Comparison of ENCODE assay signal across 19 mouse cellular contexts in the genomic region with DNA sequence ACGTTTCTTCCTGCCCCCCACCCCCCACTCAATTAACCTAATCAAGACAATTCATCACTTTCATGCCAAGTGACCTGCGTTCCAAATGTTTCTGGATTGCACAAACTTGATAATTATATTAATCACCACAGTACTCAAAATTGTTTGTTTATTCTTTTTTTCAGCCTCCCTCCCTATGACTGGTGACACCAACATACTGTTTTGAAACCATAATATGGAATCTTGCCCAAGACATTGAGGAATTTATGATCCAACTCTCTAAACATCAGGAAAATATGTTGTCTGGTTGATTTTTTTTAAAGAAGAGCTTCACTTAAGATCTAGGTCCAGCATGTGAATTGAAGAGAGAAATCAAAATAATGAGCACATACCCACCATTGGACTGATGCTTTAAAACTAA. TPM values are rescaled to one million over a fixed set of nuclear protein-coding genes. Genes with fewer than 3 reads are reported as not detected.
DNase-seq lines count a peak whose midpoint lies in the region; ATAC-seq and TF ChIP-seq lines count a peak whose summit lies in the region.
"Had no signal": no experiment of that assay in that cellular context is flagged by ENCODE, and none has a peak within 500 bp of the region (broad histone marks: within the 10 kb centered on the region; RNA-seq: fewer than 3 reads in every experiment).

No protein-coding gene starts in this region.

- H3K4me3 ChIP-seq in lung, embryonic 14.5 days (ENCODE audit: low read depth, low read length), result no peak overlapping the region
- H3K4me3 ChIP-seq in lung, postnatal 0 days (ENCODE audit: low read depth, low read length), result no peak overlapping the region
- H3K4me3 ChIP-seq: embryonic facial prominence, embryonic 10.5 days; embryonic facial prominence, embryonic 12.5 days; forebrain, embryonic 13.5 days; forebrain, embryonic 15.5 days had no signal

- H3K4me2 ChIP-seq in lung, embryonic 14.5 days, result no peak overlapping the region
- no peak overlapping the region for H3K4me2 ChIP-seq in lung, postnatal 0 days (replicated peaks; ENCODE audit: low read depth, low read length)
- H3K4me2 ChIP-seq: embryonic facial prominence, embryonic 12.5 days; forebrain, embryonic 13.5 days; forebrain, embryonic 15.5 days had no signal

- H3K4me1 ChIP-seq in lung, embryonic 14.5 days (ENCODE audit: insufficient read depth), result no peaks in the 10 kb centered on the region
- no peaks in the 10 kb centered on the region for H3K4me1 ChIP-seq in lung, postnatal 0 days (ENCODE audit: insufficient read depth, low read depth, low read length)
- H3K4me1 ChIP-seq: embryonic facial prominence, embryonic 10.5 days; embryonic facial prominence, embryonic 12.5 days; forebrain, embryonic 13.5 days; forebrain, embryonic 15.5 days had no signal

- no peaks in the 10 kb centered on the region for H3K36me3 ChIP-seq in lung, embryonic 14.5 days (ENCODE audit: insufficient read depth)
- no peaks in the 10 kb centered on the region for H3K36me3 ChIP-seq in lung, postnatal 0 days (ENCODE audit: insufficient read depth, low read length)
- H3K36me3 ChIP-seq: embryonic facial prominence, embryonic 10.5 days; embryonic facial prominence, embryonic 12.5 days; forebrain, embryonic 15.5 days had no signal

- H3K9ac ChIP-seq in lung, embryonic 14.5 days, result no peak overlapping the region
- no peak overlapping the region for H3K9ac ChIP-seq in lung, postnatal 0 days (replicated peaks; ENCODE audit: low read depth)
- H3K9ac ChIP-seq: embryonic facial prominence, embryonic 12.5 days; forebrain, embryonic 13.5 days; forebrain, embryonic 15.5 days; forebrain, postnatal 0 days had no signal

- H3K27me3 ChIP-seq in lung, embryonic 14.5 days (ENCODE audit: insufficient read depth, low read length), result no peaks in the 10 kb centered on the region
- H3K27me3 ChIP-seq in lung, postnatal 0 days (replicated peaks; ENCODE audit: insufficient read depth, low read length), result no peaks in the 10 kb centered on the region
- H3K27me3 ChIP-seq: embryonic facial prominence, embryonic 12.5 days; forebrain, embryonic 13.5 days; forebrain, embryonic 15.5 days had no signal

- no peak for TF ChIP-seq CTCF in lung, embryonic 14.5 days (IDR thresholded peaks at IDR 0.05; ENCODE audit: low read depth)
- no peak for TF ChIP-seq CTCF in lung, postnatal 0 days (IDR thresholded peaks at IDR 0.05)

- no peak for ATAC-seq in lung, embryonic 14.5 days (ENCODE audit: insufficient read depth)
- no peak for ATAC-seq in lung, postnatal 0 days
- ATAC-seq: forebrain, embryonic 13.5 days; forebrain, embryonic 15.5 days; forebrain, postnatal 0 days had no signal

- peak; percentile 25 for DNase-seq in lung, embryonic 14.5 days
- DNase-seq in lung, postnatal 25 days (ENCODE audit: low spot score), result no peak
- DNase-seq in lung, postnatal 0 days (ENCODE audit: low spot score), result peak; percentile 57
- DNase-seq in lung, postnatal 10 days, result no peak
- DNase-seq in kidney, adult 11 months, result no peak
- DNase-seq: adrenal gland, adult 8-10 months; adrenal gland, postnatal 14 days; adrenal gland, postnatal 36 days; cerebellum, adult 11-12 months; cerebellum, adult 2 months; cerebellum, adult 9-10 months; cerebellum, postnatal 10 days; cerebellum, postnatal 25 days; forebrain, postnatal 0 days had no signal

- H3K27ac ChIP-seq in lung, embryonic 14.5 days (ENCODE audit: low read depth), result no peak overlapping the region
- no peak overlapping the region for H3K27ac ChIP-seq in lung, postnatal 0 days (ENCODE audit: low read length)
- H3K27ac ChIP-seq: embryonic facial prominence, embryonic 10.5 days; embryonic facial prominence, embryonic 12.5 days; forebrain, embryonic 13.5 days; forebrain, embryonic 15.5 days had no signal

- H3K9me3 ChIP-seq in lung, embryonic 14.5 days (ENCODE audit: low read depth, low read length), result no peaks in the 10 kb centered on the region
- no peaks in the 10 kb centered on the region for H3K9me3 ChIP-seq in lung, postnatal 0 days (ENCODE audit: low read length)
- H3K9me3 ChIP-seq: embryonic facial prominence, embryonic 10.5 days; forebrain, embryonic 15.5 days had no signal

- no peak for TF ChIP-seq EP300 in lung, postnatal 0 days (IDR thresholded peaks at IDR 0.05)

- 57% methylated on average over 2 of the region's 2 CpGs for WGBS in lung, embryonic 14.5 days
- WGBS in lung, postnatal 0 days, result 53% methylated on average over 2 of the region's 2 CpGs

RNA-seq across cellular contexts. Expression of gene Tmem26, which starts 19.2 kb away (rescaled TPM):
- 7.0 and 7.6 TPM in 2 replicates for polyA plus RNA-seq in lung, embryonic 14.5 days (2014; fragmentation: Nextera tagmentation; extraction: Ambion mirVana)
- 3.0 and 3.4 TPM in 2 replicates for polyA plus RNA-seq in lung, postnatal 0 days (2015; fragmentation: Nextera tagmentation; extraction: Ambion mirVana)
- polyA plus RNA-seq: C2C12 had no signal

Comparison
In these comparisons a context has a peak if more than half of its experiments do, and no peak if none do; other contexts are left out.
1. DNase-seq: peak in lung, embryonic 14.5 days (single experiment) and lung, postnatal 0 days (single experiment); none in lung, postnatal 25 days (single experiment), lung, postnatal 10 days (single experiment) and kidney, adult 11 months (single experiment).